Mouse (Mus musculus) midbrain, embryonic 16.5 days (tissue): ENCODE measurements around the gene Egfl7. TPM values are rescaled to one million over a fixed set of nuclear protein-coding genes. Genes with fewer than 3 reads are reported as not detected.

Experiments used
- ATAC-seq: fragments of 200-750 bp; cut with Nextera tagmentation; 2 replicates; pipeline ENCODE4 v1.8.0; 2017; ENCODE audit warnings: moderate TSS enrichment
- H3K27ac ChIP-seq: fragments of 300-500 bp; sonication (generic); 2 replicates; pipeline ENCODE4 v1.5.1; 2014; ENCODE audit warnings: mild to moderate bottlenecking, low read length, mixed read lengths
- H3K27me3 ChIP-seq: fragments of 300-500 bp; sonication (generic); 2 replicates; pipeline ENCODE4 v1.6.1; 2014; ENCODE audit warnings: low read depth, low read length, mixed read lengths; ENCODE audit not compliant: control insufficient read depth, insufficient read depth
- H3K36me3 ChIP-seq: fragments of 300-500 bp; sonication (generic); 2 replicates; pipeline ENCODE4 v1.6.1; 2014; ENCODE audit warnings: mild to moderate bottlenecking, low read length, moderate library complexity, mixed read lengths; ENCODE audit not compliant: control insufficient read depth, insufficient read depth
- H3K4me1 ChIP-seq: fragments of 300-500 bp; sonication (generic); 2 replicates; pipeline ENCODE4 v1.6.1; 2014; ENCODE audit warnings: mild to moderate bottlenecking, low read length, mixed read lengths; ENCODE audit not compliant: control insufficient read depth, insufficient read depth
- H3K4me2 ChIP-seq: fragments of 300-500 bp; sonication (generic); 2 replicates; pipeline ENCODE4 v1.6.1; 2014; ENCODE audit warnings: mild to moderate bottlenecking, low read length, mixed read lengths
- H3K4me3 ChIP-seq: fragments of 300-500 bp; sonication (generic); 2 replicates; pipeline ENCODE4 v1.5.1; 2014; ENCODE audit warnings: low read depth, mild to moderate bottlenecking, low read length, moderate library complexity, mixed read lengths
- H3K9ac ChIP-seq: fragments of 300-500 bp; sonication (generic); 2 replicates; pipeline ENCODE4 v1.6.1; 2014; ENCODE audit warnings: low read depth, low read length, mixed read lengths
- H3K9me3 ChIP-seq: fragments of 300-500 bp; sonication (generic); replicated peaks from 2 replicates; pipeline ENCODE4 v1.6.1; 2014; ENCODE audit warnings: mild to moderate bottlenecking, low read length, mixed read lengths; ENCODE audit not compliant: control insufficient read depth, poor library complexity, severe bottlenecking
- WGBS: fragments of 180-500 bp; shearing (Covaris S2); extraction: QIAGEN DNeasy Blood & Tissue Kit; methylation state at CpG from one replicate; pipeline ENCODE4 v1.1.7; 2014; 5-methylcytosine and 5-hydroxymethylcytosine counted together
- polyA plus RNA-seq: library from polyadenylated mRNA; unstranded; fragments of >200 nt; fragmentation: Nextera tagmentation; extraction: Ambion mirVana; gene quantifications from 2 replicates; pipeline ENCODE4 v1.2.1, GENCODE M21; 2015

Egfl7 gene
- polyA plus RNA-seq, 1 experiment from 2014 or later: 64.4 TPM

DNA sequence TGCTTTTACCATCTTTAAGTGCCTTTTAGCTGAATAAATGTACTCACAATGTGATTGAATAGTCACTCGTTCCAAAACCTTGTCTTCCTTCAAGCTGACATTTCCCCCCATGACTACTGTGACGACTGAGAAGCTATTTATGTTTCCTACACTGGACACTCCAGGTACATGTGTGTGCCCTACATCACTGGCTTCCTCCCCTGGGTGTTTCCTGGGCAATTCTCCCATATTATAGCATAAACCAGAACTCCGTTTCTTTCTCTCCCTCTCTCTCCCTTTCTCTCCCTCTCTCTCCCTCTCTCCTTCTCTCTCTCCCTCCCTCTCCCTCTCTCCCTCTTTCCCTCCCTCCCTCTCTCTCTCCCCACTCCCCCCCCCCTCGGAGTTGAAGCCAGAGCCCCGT is 6.0 kb upstream of the Egfl7 start:
- no peaks in the 10 kb centered on the region for H3K9me3 ChIP-seq
- no peak overlapping the region for H3K27ac ChIP-seq
- H3K4me2 ChIP-seq: no peak overlapping the region
- no peaks in the 10 kb centered on the region for H3K4me1 ChIP-seq
- no peaks in the 10 kb centered on the region for H3K27me3 ChIP-seq
- 22% methylated on average over 5 of the region's 5 CpGs for WGBS
- no peak overlapping the region for H3K4me3 ChIP-seq
- H3K36me3 ChIP-seq: no peaks in the 10 kb centered on the region
- ATAC-seq: no peak
- H3K9ac ChIP-seq: no peak overlapping the region

DNA sequence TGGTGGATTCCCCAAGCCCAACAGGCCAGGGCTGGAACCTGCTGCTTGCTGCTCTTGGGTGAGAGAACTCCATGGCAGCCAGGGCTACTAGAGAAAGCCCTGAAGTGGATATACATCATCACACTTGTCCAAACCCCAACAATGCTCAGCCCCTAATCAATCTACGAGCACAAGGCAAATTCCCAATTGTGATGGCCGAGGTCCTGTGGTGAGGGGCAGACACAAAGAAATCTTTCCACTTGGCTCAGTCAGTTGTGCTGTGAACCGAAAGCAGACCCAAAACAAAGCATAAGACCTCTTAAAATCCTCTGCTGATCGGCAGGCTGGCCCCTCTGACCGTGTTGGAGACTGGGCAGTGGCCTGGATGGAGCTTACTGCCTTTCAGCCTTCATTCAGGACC is 5.0 kb upstream of the Egfl7 start:
- H3K27ac ChIP-seq: no peak overlapping the region
- H3K27me3 ChIP-seq: no peaks in the 10 kb centered on the region
- no peak overlapping the region for H3K9ac ChIP-seq
- no peak overlapping the region for H3K4me3 ChIP-seq
- H3K4me2 ChIP-seq: no peak overlapping the region
- no peak for ATAC-seq
- 19% methylated on average over 5 of the region's 5 CpGs for WGBS
- H3K36me3 ChIP-seq: no peaks in the 10 kb centered on the region
- no peaks in the 10 kb centered on the region for H3K4me1 ChIP-seq
- no peaks in the 10 kb centered on the region for H3K9me3 ChIP-seq

DNA sequence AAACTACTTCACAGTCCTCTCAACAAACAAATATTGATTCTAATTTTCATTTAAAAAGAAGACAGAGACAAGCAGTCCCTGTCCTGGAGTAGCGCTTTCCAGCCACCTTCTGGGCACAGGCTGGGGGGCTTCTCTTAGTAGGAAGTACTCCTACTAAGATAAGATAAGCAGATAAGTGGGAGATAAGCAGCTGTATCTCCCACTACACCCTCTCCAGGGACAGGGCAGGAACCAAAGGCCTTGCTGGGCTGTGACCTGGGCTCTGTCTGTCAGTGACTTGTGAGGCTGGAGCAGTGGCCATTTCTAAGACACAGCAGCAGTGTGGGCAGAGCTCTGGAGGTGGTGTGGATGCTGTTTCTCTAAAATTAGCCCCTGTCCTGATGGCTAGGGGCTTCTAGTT is 4.4 kb upstream of the Egfl7 start:
- WGBS: 92% methylated on average over 1 of the region's 1 CpGs
- no peaks in the 10 kb centered on the region for H3K4me1 ChIP-seq

DNA sequence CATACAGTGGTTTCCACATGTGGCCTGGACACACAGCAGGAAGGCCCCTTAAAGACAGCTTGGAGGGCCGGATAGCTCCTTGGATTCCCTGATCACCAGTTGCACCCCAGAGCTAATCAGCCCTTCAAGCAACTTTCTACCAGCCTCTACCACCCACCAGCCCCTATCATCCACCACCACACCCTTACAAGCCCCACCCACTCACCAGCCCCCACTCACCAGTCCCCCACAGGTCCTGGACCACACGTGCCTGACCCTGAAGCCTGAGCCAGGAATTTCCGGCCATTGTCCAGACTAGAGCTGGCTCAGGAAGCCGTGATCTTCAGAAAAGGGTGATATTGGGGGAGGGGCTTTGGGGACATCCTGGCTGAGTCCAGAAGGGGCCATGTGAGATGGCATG is 3.9 kb upstream of the Egfl7 start:
- no peak overlapping the region for H3K4me2 ChIP-seq
- H3K27ac ChIP-seq: no peak overlapping the region
- ATAC-seq: no peak
- H3K4me3 ChIP-seq: no peak overlapping the region
- H3K36me3 ChIP-seq: no peaks in the 10 kb centered on the region
- WGBS: 58% methylated on average over 4 of the region's 4 CpGs
- H3K9me3 ChIP-seq: no peaks in the 10 kb centered on the region
- no peaks in the 10 kb centered on the region for H3K27me3 ChIP-seq
- no peak overlapping the region for H3K9ac ChIP-seq
- no peaks in the 10 kb centered on the region for H3K4me1 ChIP-seq

More for the DNA sequence above, 4.4 kb upstream of the Egfl7 start:
- ATAC-seq: no peak
- Histone ChIP-seq H3K4me2 (no peak overlapping the region), H3K27me3 (no peaks in the 10 kb centered on the region), H3K36me3 (no peaks in the 10 kb centered on the region), H3K9ac (no peak overlapping the region), H3K4me3 (no peak overlapping the region), H3K27ac (no peak overlapping the region), H3K9me3 (no peaks in the 10 kb centered on the region)

DNA sequence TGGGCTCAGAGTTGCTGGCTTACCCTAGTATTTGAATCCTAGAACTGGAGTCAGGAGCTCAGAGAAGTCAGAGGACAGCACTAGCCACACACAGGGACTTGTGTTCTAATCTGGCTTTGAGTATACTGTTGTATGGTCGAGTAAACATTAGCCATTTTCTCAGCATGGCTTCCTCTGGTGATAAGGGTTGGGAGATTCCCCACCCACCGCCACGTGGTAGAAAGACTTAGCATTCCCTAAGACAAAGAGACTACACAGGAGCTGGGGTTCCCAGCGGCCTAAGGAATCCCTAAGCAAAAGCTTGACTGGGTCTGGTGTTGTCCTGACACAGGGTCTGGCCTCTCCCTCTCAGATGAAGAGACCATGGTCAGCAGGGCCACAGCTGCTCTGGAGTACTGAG is 3.4 kb upstream of the Egfl7 start:
- Histone ChIP-seq H3K4me2 (no peak overlapping the region), H3K4me3 (no peak overlapping the region), H3K27ac (no peak overlapping the region), H3K9me3 (no peaks in the 10 kb centered on the region), H3K36me3 (no peaks in the 10 kb centered on the region), H3K27me3 (no peaks in the 10 kb centered on the region), H3K4me1 (no peaks in the 10 kb centered on the region), H3K9ac (no peak overlapping the region)
- ATAC-seq: no peak
- WGBS: 51% methylated on average over 4 of the region's 4 CpGs

DNA sequence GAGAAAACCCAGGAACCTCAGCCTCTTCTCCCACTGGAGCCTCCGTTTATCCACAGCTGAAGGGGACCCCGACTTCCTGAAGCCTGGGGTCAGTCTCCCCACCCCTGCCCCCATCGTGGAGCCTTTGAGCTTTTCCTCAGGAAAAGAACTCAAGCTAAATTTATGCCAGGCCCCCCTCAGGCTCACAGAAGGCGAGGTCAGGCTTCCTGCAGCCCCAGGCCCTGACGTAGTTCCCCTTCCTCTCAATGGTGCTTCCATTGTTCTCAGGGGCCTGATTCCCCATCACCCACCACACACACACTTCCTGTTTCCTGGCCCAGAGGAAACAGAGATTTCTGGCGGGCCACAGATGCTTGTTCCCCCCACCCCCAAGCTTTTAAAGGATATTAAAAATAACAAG is 1.4 kb upstream of the Egfl7 start:
- Histone ChIP-seq H3K27ac (no peak overlapping the region), H3K4me2 (no peak overlapping the region), H3K4me3 (no peak overlapping the region), H3K27me3 (no peaks in the 10 kb centered on the region), H3K36me3 (no peaks in the 10 kb centered on the region), H3K4me1 (no peaks in the 10 kb centered on the region), H3K9ac (no peak overlapping the region), H3K9me3 (no peaks in the 10 kb centered on the region)
- no peak for ATAC-seq
- 50% methylated on average over 6 of the region's 6 CpGs for WGBS

DNA sequence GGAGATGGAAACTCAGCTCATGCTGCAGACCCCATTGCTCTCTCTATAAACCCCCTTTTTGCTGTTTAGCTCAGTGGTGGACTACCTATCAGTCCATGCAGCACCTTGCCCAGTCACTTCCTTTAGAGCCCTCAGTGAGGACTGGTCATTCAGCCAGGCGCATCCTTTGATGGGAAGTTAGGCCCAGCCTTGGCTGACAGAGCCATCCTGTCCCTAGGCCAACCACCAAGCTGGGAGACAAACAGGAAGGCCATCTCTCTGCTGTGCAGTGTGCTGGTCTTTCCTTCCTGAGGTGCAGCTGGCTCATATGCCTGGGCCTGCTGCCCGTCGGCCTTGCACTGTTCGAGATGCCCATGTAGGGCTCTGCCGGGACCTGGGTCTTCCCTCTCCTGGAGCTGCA is 937 bp downstream of the Egfl7 start:
- Histone ChIP-seq H3K36me3 (no peaks in the 10 kb centered on the region), H3K4me2 (no peak overlapping the region), H3K27me3 (no peaks in the 10 kb centered on the region), H3K4me3 (no peak overlapping the region), H3K4me1 (no peaks in the 10 kb centered on the region), H3K9ac (no peak overlapping the region; the same call in 1 of the 2 replicates), H3K9me3 (no peaks in the 10 kb centered on the region), H3K27ac (no peak overlapping the region)
- WGBS: 96% methylated on average over 5 of the region's 5 CpGs
- no peak for ATAC-seq

DNA sequence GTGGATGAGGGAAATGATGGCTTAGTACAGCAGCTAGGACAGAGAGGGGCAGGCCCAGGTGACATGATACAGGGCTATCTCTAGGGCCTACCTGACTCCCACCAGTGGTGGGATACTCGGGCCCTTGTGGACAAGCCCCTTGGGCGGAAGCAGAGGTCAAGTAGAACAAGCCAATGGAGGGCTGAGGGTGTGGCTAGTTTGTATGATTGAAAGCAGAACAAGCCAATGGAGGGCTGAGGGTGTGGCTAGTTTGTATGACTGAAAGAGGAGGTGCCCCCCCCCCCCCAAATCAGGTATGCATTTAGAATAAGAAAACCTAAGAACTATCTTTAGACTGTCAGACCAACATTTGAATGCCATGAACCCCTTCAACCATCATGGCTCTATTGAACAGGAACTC is 2.4 kb downstream of the Egfl7 start:
- no peak overlapping the region for H3K9ac ChIP-seq
- 65% methylated on average over 2 of the region's 2 CpGs for WGBS

DNA sequence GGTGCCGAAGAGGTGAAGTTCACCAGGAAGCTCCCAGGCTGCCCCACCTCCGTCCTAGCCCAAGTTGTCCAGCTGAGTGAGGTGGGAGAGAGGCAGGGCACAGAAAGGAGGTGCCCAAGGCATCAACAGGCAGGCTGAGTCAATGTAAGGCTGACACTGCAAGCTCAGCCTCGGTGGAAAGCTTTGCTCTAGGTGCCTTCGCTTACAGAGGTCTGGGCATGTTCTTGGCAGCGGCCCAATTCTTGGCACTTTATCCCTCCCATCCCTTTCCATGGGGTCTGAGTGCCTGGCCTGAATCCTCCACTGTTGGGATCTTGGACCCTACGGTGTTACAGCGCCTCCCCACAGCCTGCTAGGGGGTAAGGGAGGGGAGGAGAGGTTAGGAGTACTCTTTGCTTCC is 2.9 kb downstream of the Egfl7 start:
- no peak overlapping the region for H3K4me3 ChIP-seq
- no peak overlapping the region for H3K9ac ChIP-seq
- no peak overlapping the region for H3K27ac ChIP-seq
- H3K4me1 ChIP-seq: peaks cover 8% of the 10 kb centered on the region
- H3K4me2 ChIP-seq: no peak overlapping the region
- no peaks in the 10 kb centered on the region for H3K36me3 ChIP-seq
- no peaks in the 10 kb centered on the region for H3K9me3 ChIP-seq
- ATAC-seq: no peak
- no peaks in the 10 kb centered on the region for H3K27me3 ChIP-seq
- WGBS: 69% methylated on average over 7 of the region's 7 CpGs

More for the DNA sequence above, 2.4 kb downstream of the Egfl7 start:
- H3K4me2 ChIP-seq: no peak overlapping the region
- ATAC-seq: no peak
- no peak overlapping the region for H3K27ac ChIP-seq
- no peaks in the 10 kb centered on the region for H3K9me3 ChIP-seq
- no peaks in the 10 kb centered on the region for H3K27me3 ChIP-seq
- no peaks in the 10 kb centered on the region for H3K36me3 ChIP-seq
- H3K4me1 ChIP-seq: peaks cover 8% of the 10 kb centered on the region
- no peak overlapping the region for H3K4me3 ChIP-seq

DNA sequence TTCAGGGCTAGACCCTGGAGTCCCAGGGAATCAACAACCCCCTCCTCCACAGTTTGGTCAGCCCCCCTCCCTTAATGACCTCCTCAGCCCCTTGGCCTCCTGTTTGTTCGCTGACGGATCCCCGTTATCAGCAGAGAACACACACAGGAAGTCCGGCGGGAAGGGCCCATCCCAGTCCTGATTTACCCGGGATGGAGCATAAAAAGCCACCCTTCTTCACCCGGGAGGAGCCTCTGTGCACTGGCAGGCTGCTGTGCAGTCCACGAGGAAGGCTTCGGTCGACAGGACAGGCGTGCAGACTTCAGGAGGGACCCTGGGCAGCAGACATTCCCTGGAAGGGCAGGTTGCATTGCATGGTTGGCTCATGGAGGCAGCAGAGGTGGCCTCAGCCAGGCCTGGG is 3.8 kb downstream of the Egfl7 start:
- no peak for ATAC-seq

More for the DNA sequence above, 3.8 kb downstream of the Egfl7 start:
- Histone ChIP-seq H3K9ac (no peak overlapping the region), H3K27ac (no peak overlapping the region), H3K9me3 (no peaks in the 10 kb centered on the region), H3K27me3 (no peaks in the 10 kb centered on the region), H3K4me1 (peaks cover 8% of the 10 kb centered on the region), H3K36me3 (no peaks in the 10 kb centered on the region), H3K4me2 (no peak overlapping the region), H3K4me3 (no peak overlapping the region)
- 78% methylated on average over 11 of the region's 11 CpGs for WGBS
